Mouse (Mus musculus) thymus, postnatal 14 days (tissue): ENCODE data around the gene Pcp2.

Experiments
- DNase-seq: peaks from one replicate; pipeline ENCODE4 v3.0.0; 2021

Pcp2 gene

GRCm38 (mm10) chr8:3625445-3625844 lies at the start of gene Pcp2:
TSS of gene Pcp2 (minus strand) at chr8:3625545.
- DNase-seq: no peak

- DNase-seq: no peak
These were observed 49.3 kb upstream of the Pcp2 start for GRCm38 (mm10) chr8:3674671-3675070.

GRCm38 (mm10) chr8:3671980-3672491 lies 46.7 kb upstream of the Pcp2 start, which contains the start of gene Fcor:
TSS of gene Fcor (minus strand) at chr8:3672362.
- DNase-seq: peak; percentile 92

GRCm38 (mm10) chr8:3670388-3670787 lies 45.0 kb upstream of the Pcp2 start:
- DNase-seq: no peak

GRCm38 (mm10) chr8:3665507-3665906 lies 40.2 kb upstream of the Pcp2 start, which contains the start of gene Mcemp1:
TSS of gene Mcemp1 (plus strand) at chr8:3665754.
- DNase-seq: no peak

- DNase-seq: no peak
These were observed 39.1 kb upstream of the Pcp2 start for GRCm38 (mm10) chr8:3664405-3664804.

GRCm38 (mm10) chr8:3660889-3661288 lies 35.5 kb upstream of the Pcp2 start:
- DNase-seq: no peak

- no peak for DNase-seq
These were observed 31.5 kb upstream of the Pcp2 start for GRCm38 (mm10) chr8:3656725-3657381.

- no peak for DNase-seq
These were observed 30.2 kb upstream of the Pcp2 start, which contains the start of gene Retn for GRCm38 (mm10) chr8:3655526-3655925. TSS of gene Retn (plus strand) at chr8:3655770.

- DNase-seq: no peak
These were observed 29.6 kb upstream of the Pcp2 start for GRCm38 (mm10) chr8:3654726-3655508.

- no peak for DNase-seq
These were observed 27.5 kb upstream of the Pcp2 start for GRCm38 (mm10) chr8:3652845-3653244.

GRCm38 (mm10) chr8:3648990-3649389 lies 23.6 kb upstream of the Pcp2 start:
- DNase-seq: no peak

- DNase-seq: no peak
These were observed 22.9 kb upstream of the Pcp2 start for GRCm38 (mm10) chr8:3648268-3648667.

- no peak for DNase-seq
These were observed 22.2 kb upstream of the Pcp2 start for GRCm38 (mm10) chr8:3647561-3647960.

GRCm38 (mm10) chr8:3646824-3647531 lies 21.6 kb upstream of the Pcp2 start:
- DNase-seq: no peak

- DNase-seq: peak; percentile 54
These were observed 20.5 kb upstream of the Pcp2 start for GRCm38 (mm10) chr8:3645804-3646203.

- DNase-seq: peak; percentile 37
These were observed 6.1 kb upstream of the Pcp2 start for GRCm38 (mm10) chr8:3631478-3631875.

GRCm38 (mm10) chr8:3630647-3631477 lies 5.5 kb upstream of the Pcp2 start, which contains the start of gene Stxbp2:
TSS of gene Stxbp2 (plus strand) at chr8:3630955.
- DNase-seq: peak; percentile 92

GRCm38 (mm10) chr8:3628014-3628413 lies 2.7 kb upstream of the Pcp2 start:
- peak; percentile 46 for DNase-seq

- DNase-seq: no peak
These were observed 1.6 kb upstream of the Pcp2 start for GRCm38 (mm10) chr8:3626971-3627370.

- DNase-seq: no peak
These were observed 3.2 kb downstream of the Pcp2 start for GRCm38 (mm10) chr8:3622119-3622518.
